Mouse (Mus musculus) gastrocnemius, adult 2 months (tissue): Measurements from ENCODE around the gene Pxylp1. TPM values are rescaled to one million over a fixed set of nuclear protein-coding genes. Genes with fewer than 3 reads are reported as not detected.

ENCODE experiments used
- DNase-seq: peaks from one replicate; pipeline ENCODE4 v3.0.0; 2022
- H3K27ac ChIP-seq: fragments of 200-600 bp; 2 replicates; pipeline ENCODE4 v1.8.1; 2022; ENCODE audit warnings: mild to moderate bottlenecking
- H3K4me3 ChIP-seq: fragments of 200-600 bp; 2 replicates; pipeline ENCODE4 v1.8.1; 2022; ENCODE audit warnings: mild to moderate bottlenecking, moderate library complexity
- CTCF ChIP-seq: fragments of 200-600 bp; IDR thresholded peaks from 2 replicates; pipeline ENCODE4 v1.8.1; 2022; ENCODE audit warnings: antibody characterized with exemption, mild to moderate bottlenecking, moderate library complexity
- intact Hi-C: fragments of 180-260 bp; cut with DNase I; formaldehyde crosslinking; loops from one replicate; pipeline ENCODE4 v1.15.1; 2025
- total RNA-seq, 2 experiments: library from RNA; stranded (reverse); gene quantifications; 2 replicates each; pipeline ENCODE4 v1.2.3; 2021

Gene Pxylp1
- total RNA-seq, 2 experiments from 2014 or later: 0.36 to 2.7 TPM

GRCm38 (mm10) chr9:96909503-96909902, 17.0 kb upstream of the Pxylp1 start:
- H3K27ac ChIP-seq: no peak overlapping the region
- no peak for DNase-seq
- TF ChIP-seq CTCF: no peak
- H3K4me3 ChIP-seq: no peak overlapping the region
- intact Hi-C loops: no loop called here

- no peak for DNase-seq
- intact Hi-C loops: no loop called here
- H3K4me3 ChIP-seq: no peak overlapping the region
- H3K27ac ChIP-seq: no peak overlapping the region
- no peak for TF ChIP-seq CTCF
Observed at GRCm38 (mm10) chr9:96908737-96909136, 16.3 kb upstream of the Pxylp1 start.

- no peak for DNase-seq
- intact Hi-C loops: no loop called here
- no peak overlapping the region for H3K4me3 ChIP-seq
- TF ChIP-seq CTCF: no peak
- no peak overlapping the region for H3K27ac ChIP-seq
Observed at GRCm38 (mm10) chr9:96904360-96905355, 12.2 kb upstream of the Pxylp1 start.

DNA sequence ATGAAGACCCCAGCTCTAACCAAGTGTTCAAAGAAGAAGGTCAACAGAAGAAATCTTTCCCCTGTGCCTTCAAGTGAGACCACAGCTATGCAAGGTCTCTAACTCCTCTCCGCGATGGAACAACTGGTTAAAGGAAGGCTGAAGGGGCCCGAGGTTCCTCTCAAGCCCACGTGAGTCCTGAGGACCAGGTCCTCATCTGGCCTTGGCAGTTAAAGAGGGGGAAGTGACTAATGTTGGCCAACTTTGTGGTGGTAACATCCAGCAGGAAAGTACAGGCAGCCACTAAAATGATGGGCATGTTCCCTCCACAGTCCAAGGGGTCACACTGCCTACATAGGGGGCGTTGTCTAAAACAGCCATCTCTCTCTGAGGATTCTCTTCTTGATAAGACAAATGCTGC, 7.2 kb upstream of the Pxylp1 start:
- intact Hi-C loops: no loop called here
- DNase-seq: no peak
- no peak for TF ChIP-seq CTCF

DNA sequence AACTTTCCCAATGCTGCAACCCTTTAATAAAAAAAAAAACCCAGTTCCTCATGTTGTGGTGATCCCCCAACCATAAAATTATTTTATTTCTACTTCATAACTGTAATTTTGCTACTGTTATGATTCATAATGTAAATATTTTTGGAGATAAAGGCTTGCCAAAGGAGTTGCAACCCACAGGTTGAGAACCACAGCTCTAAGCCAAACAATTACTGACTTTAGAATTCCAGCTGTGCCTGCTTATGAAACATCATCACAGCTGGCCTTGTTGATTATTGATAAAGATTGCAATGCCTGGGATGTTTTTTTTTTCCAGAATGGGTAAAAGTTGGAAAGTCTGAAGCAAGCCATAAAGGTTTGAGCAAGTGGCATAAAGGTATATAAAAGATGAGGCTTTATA, 6.5 kb upstream of the Pxylp1 start:
- Histone ChIP-seq H3K4me3 (no peak overlapping the region), H3K27ac (no peak overlapping the region)
- intact Hi-C loops: no loop called here
- DNase-seq: no peak
- no peak for TF ChIP-seq CTCF

More for the DNA sequence above, 7.2 kb upstream of the Pxylp1 start:
- Histone ChIP-seq H3K27ac (no peak overlapping the region), H3K4me3 (no peak overlapping the region)

DNA sequence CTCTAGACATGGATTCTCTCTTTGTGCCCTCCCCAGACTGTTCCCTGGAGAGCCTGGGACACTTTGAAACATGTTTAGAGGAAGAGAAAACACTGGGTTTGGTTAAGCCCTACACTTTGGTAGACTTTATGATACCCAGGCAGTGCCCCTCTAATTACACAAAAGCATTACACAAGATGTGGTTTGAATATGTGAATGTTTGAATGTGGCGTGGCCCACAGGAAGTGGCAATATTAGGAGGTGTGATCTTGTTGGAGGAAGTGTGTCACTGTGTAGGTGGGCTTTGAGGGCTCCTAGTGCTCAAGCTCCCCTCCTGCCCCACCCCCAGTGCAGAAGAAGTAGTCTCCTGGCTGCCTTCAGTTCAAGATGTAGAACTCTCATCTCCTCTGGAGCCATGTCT, 4.2 kb upstream of the Pxylp1 start:
- Histone ChIP-seq H3K27ac (no peak overlapping the region), H3K4me3 (no peak overlapping the region)
- no peak for TF ChIP-seq CTCF
- intact Hi-C loops: no loop called here
- no peak for DNase-seq

GRCm38 (mm10) chr9:96893582-96893981, 1.1 kb upstream of the Pxylp1 start:
- TF ChIP-seq CTCF: no peak
- H3K4me3 ChIP-seq: no peak overlapping the region
- intact Hi-C loops: no loop called here
- DNase-seq: no peak
- no peak overlapping the region for H3K27ac ChIP-seq

GRCm38 (mm10) chr9:96891341-96892330, 833 bp downstream of the Pxylp1 start:
- Histone ChIP-seq H3K27ac (no peak overlapping the region), H3K4me3 (no peak overlapping the region)
- intact Hi-C loops: no loop called here
- DNase-seq: no peak
- TF ChIP-seq CTCF: no peak

GRCm38 (mm10) chr9:96890756-96891155, 1.7 kb downstream of the Pxylp1 start:
- TF ChIP-seq CTCF: no peak
- Histone ChIP-seq H3K4me3 (no peak overlapping the region), H3K27ac (no peak overlapping the region)
- intact Hi-C loops: no loop called here
- DNase-seq: no peak

GRCm38 (mm10) chr9:96890266-96890665, 2.2 kb downstream of the Pxylp1 start:
- Histone ChIP-seq H3K4me3 (no peak overlapping the region; the same call in 1 of the 2 replicates), H3K27ac (no peak overlapping the region; the same call in 1 of the 2 replicates)
- no peak for DNase-seq
- intact Hi-C loops: no loop called here
- no peak for TF ChIP-seq CTCF

DNA sequence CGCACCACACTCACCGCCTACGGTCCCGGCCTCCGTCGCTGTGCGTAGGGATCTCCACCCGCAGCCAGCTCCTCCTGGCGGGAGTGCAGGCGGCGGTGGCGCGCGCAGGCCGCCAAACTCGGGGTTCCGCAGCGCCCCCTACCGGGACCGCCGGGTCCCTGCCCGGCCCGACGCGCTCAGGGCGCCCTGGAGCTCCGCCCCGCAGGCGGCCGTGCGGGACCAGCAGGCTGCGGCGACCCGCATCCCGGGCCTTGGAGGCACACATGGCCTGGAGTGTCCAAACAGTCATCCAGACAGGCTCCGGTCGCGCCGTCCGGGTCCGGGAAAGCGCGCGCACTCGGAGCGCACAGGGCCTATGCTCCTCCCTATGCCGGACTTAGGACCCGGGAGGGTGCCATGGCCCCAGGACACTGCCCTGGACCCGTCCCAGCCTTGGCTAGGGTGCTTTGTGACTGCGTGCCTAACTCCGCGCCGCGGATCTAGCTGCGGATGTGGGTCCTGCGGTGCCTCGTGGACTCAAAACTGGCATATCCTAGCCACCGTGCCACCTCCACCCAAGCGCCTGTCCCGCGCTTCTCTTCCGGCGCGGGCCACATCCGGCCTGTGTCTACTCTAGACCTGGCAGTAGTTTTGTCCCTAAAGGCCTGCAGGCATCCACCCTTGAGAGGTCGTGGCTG, 3.0 kb downstream of the Pxylp1 start:
- H3K27ac ChIP-seq: peak overlapping the region; percentile 86
- peak overlapping the region; percentile 79 for H3K4me3 ChIP-seq
- DNase-seq: peak; percentile 93
- intact Hi-C loops: loop anchor here (2.0 kb wide), 1 partner anchor 51 kb away; no protein-coding TSS in a partner anchor
- TF ChIP-seq CTCF: peak; percentile 85
